ENCODE assay signal across 15 mouse cellular contexts in genomic region chr13:52930582-52930981, GRCm38 (mm10). TPM values are rescaled to one million over a fixed set of nuclear protein-coding genes. Genes with fewer than 3 reads are reported as not detected.
A peak's percentile ranks its signal among the peaks of the same experiment; 100 is the strongest.
DNase-seq lines count a peak whose midpoint lies in the region; ATAC-seq and TF ChIP-seq lines count a peak whose summit lies in the region.
"Had no signal": no experiment of that assay in that cellular context is flagged by ENCODE, and none has a peak within 500 bp of the region (broad histone marks: within the 10 kb centered on the region; RNA-seq: fewer than 3 reads in every experiment).

No protein-coding gene starts in this region.

- DNase-seq in gastrocnemius, adult 18-20 months (ENCODE audit: low spot score) = peak; percentile 34
- DNase-seq in gastrocnemius, adult 8-10 months (ENCODE audit: low spot score in 2 of 2) = no peak
- DNase-seq in kidney, adult 2 months = peak; percentile 47
- no peak for DNase-seq in kidney, adult 18-20 months
- DNase-seq in ovary, postnatal 14 days (ENCODE audit: low spot score) = peak; percentile 20
- no peak for DNase-seq in ovary, postnatal 36 days (ENCODE audit: low spot score)
- DNase-seq: cerebellum, adult 11 months; heart, adult 2 months; liver, embryonic 13.5 days; thymus, postnatal 25 days had no signal

- H3K36me3 ChIP-seq in kidney, adult 2 months (ENCODE audit: control insufficient read depth, insufficient read depth, low read length) = no peaks in the 10 kb centered on the region
- H3K36me3 ChIP-seq in forebrain, embryonic 12.5 days (replicated peaks) = no peaks in the 10 kb centered on the region
- H3K36me3 ChIP-seq: limb, embryonic 12.5 days; liver, embryonic 13.5 days; midbrain, embryonic 15.5 days had no signal

- H3K27me3 ChIP-seq in kidney, adult 2 months (replicated peaks; ENCODE audit: control insufficient read depth, insufficient read depth, low read length) = no peaks in the 10 kb centered on the region
- H3K27me3 ChIP-seq in forebrain, embryonic 12.5 days = no peaks in the 10 kb centered on the region; the same call in 1 of the 2 replicates
- H3K27me3 ChIP-seq: limb, embryonic 12.5 days; midbrain, embryonic 15.5 days had no signal

- WGBS in kidney, adult 2 months = 47% methylated on average over 10 of the region's 10 CpGs
- WGBS in forebrain, embryonic 12.5 days = 46% methylated on average over 10 of the region's 10 CpGs

- H3K4me2 ChIP-seq in forebrain, embryonic 12.5 days = no peak overlapping the region

- TF ChIP-seq CTCF in kidney, adult 2 months (conservative IDR thresholded peaks at IDR 0.05; ENCODE audit: insufficient read depth, insufficient read length, low read depth, low read length) = no peak

- H3K4me3 ChIP-seq in kidney, adult 2 months (ENCODE audit: insufficient read depth, low read depth, low read length) = no peak overlapping the region
- no peak overlapping the region for H3K4me3 ChIP-seq in forebrain, embryonic 12.5 days (replicated peaks)

- ATAC-seq in forebrain, embryonic 12.5 days (ENCODE audit: low FRiP score) = no peak

- no peak overlapping the region for H3K27ac ChIP-seq in kidney, adult 2 months (ENCODE audit: insufficient read depth, low read depth, low read length)
- no peak overlapping the region for H3K27ac ChIP-seq in forebrain, embryonic 12.5 days
- H3K27ac ChIP-seq: hindbrain, postnatal 0 days; limb, embryonic 12.5 days; liver, embryonic 13.5 days had no signal

- H3K9me3 ChIP-seq in forebrain, embryonic 12.5 days = no peaks in the 10 kb centered on the region
- H3K9me3 ChIP-seq: limb, embryonic 12.5 days; liver, embryonic 13.5 days; megakaryocyte, embryonic 14.5 days; midbrain, embryonic 15.5 days had no signal

- TF ChIP-seq POLR2A in kidney, adult 2 months (IDR thresholded peaks at IDR 0.05; ENCODE audit: low read depth, low read length) = no peak

- H3K4me1 ChIP-seq in kidney, adult 2 months (ENCODE audit: control insufficient read depth, insufficient read depth, low read length) = peaks cover 11% of the 10 kb centered on the region; the same call in 1 of the 2 replicates
- peaks cover 27% of the 10 kb centered on the region for H3K4me1 ChIP-seq in forebrain, embryonic 12.5 days

- no peak overlapping the region for H3K9ac ChIP-seq in forebrain, embryonic 12.5 days
- H3K9ac ChIP-seq: limb, embryonic 12.5 days had no signal

RNA-seq across cellular contexts. Expression of gene Auh, which starts 1.1 kb away (rescaled TPM):
- 10 to 100 TPM; 77.8 to 81.5 TPM for total RNA-seq in gastrocnemius, adult 18-20 months (2021)
- total RNA-seq in gastrocnemius, adult 8-10 months (2022) = 10 to 100 TPM; 75.2 to 88.9 (median 78.6) TPM
- polyA plus RNA-seq in kidney, adult 2 months (2012; rRNA removed) = 72.7 and 88.6 TPM in 2 replicates
- polyA plus RNA-seq in forebrain, embryonic 12.5 days (2016; fragmentation: Nextera tagmentation; extraction: Ambion mirVana) = 38.9 and 42.7 TPM in 2 replicates

RNA-seq across cellular contexts. Expression of gene Nfil3, which starts 50.3 kb away (rescaled TPM):
- 10 to 100 TPM; 73.2 to 88.2 TPM for total RNA-seq in gastrocnemius, adult 18-20 months (2021)
- 10 to 100 TPM; 17.6 to 60.4 (median 29.4) TPM for total RNA-seq in gastrocnemius, adult 8-10 months (2022)
- polyA plus RNA-seq in kidney, adult 2 months (2012; rRNA removed) = 4.0 and 4.2 TPM in 2 replicates
- 27.3 and 28.8 TPM in 2 replicates for polyA plus RNA-seq in forebrain, embryonic 12.5 days (2016; fragmentation: Nextera tagmentation; extraction: Ambion mirVana)

Comparison
In these comparisons a context has a peak if more than half of its experiments do, and no peak if none do; other contexts are left out.
1. DNase-seq: peak in gastrocnemius, adult 18-20 months (single experiment), kidney, adult 2 months (single experiment) and ovary, postnatal 14 days (single experiment); none in gastrocnemius, adult 8-10 months (0 of 2), kidney, adult 18-20 months (single experiment) and ovary, postnatal 36 days (single experiment).